Mouse (Mus musculus) monocyte, adult 2 months (primary cell): Measurements from ENCODE around the gene Bbof1.

Experiments
- DNase-seq, 2 experiments: peaks; one replicate each; pipeline ENCODE4 v3.0.0; 2022; ENCODE audit warnings: low spot score in 2 of 2, low read depth in 1 of 2

The Bbof1 gene

DNA sequence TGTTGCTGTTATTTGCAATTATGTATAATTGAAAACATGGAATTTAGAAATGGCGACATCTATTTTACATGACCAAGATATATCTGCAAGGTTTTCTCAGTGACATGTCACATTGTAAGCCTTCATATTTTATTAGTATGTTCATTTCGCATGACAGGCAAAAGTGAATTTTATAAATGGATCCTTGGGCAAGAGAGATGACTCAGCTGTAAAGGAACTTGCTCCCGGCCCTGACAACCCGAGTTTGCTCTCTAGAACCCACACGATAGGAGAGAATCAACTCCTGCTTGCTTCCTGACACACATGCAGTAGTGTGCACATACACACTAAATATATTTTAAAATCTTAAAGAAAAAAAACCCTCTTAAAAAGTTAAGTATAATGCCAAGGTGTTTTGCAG is 52.5 kb downstream of the Bbof1 start:
- DNase-seq, result no peak

DNA sequence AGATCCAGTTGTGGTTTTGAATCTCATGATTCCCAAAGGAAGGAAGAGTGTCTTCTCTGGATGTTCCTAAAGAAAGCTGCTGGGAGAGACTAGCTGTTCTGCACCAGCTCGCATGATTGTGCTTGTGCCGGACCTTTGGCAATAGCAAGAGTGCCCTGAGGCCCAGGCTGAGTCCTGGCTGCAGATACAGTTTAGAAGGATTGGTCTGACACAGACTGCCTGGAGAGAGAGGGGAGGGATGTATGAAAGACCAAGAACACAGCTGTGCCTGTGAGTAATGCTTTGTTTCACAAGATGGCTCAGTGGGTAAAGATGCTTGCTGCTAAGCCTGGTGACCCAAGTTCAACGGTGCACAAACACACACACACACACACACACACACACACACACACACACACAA is 54.0 kb downstream of the Bbof1 start:
- no peak for DNase-seq

DNA sequence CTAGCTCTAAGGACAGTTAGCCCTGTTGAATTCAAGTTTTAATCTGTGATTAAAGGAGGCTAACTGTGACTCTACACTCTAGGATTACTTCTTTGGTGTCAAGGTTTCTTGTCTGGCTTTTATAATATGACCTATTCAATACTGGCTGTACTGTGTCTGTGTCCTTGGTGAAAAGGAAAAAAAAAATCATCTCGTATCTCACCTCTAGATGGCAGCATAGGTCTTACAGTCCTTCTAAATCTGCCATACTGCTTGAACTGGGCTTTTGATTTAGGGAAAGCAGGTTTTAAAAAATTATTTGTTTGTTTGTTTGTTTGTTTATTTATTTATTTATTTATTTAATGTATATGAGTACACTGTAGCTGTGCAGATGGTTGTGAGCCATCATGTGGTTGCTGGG is 59.8 kb downstream of the Bbof1 start:
- DNase-seq, result no peak

DNA sequence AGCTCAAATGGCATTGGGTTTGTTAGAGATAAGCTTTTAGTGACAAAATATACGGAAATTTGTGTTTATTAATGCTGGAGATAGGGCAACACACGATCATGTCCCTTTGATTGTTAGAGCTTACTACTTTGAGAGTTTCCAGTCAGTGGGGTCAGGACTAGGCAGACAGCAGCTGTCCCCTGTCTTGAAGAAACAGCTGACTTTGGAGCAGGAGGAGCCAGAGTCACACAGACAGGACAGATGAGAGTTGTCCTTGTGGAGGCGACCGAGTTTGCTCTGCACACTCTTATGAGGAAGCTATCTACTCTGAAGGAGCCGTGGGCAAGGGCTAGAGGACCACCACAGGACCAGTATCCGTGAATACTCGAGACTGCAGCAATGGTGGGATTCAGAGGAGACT is 70.1 kb downstream of the Bbof1 start:
- DNase-seq, result no peak

DNA sequence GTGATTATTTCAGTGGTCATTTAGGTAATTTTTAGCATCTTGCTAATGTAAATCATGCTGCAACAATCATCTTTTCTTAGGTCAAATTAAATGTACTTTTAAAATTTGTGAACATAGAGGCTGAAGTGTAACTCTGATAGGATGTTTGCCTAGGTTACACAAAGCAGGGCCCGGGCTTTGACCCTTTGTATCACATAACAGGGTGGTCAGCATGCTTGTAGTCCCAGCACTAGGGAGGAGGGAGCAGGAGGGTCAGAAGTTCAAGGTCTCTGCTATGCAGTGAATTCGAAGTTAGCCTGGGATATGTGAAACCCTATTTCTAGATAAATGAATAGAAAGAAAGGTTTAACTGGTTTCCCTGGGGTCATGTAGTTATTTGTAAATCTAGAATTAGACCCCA is 72.4 kb downstream of the Bbof1 start:
- DNase-seq, result no peak

DNA sequence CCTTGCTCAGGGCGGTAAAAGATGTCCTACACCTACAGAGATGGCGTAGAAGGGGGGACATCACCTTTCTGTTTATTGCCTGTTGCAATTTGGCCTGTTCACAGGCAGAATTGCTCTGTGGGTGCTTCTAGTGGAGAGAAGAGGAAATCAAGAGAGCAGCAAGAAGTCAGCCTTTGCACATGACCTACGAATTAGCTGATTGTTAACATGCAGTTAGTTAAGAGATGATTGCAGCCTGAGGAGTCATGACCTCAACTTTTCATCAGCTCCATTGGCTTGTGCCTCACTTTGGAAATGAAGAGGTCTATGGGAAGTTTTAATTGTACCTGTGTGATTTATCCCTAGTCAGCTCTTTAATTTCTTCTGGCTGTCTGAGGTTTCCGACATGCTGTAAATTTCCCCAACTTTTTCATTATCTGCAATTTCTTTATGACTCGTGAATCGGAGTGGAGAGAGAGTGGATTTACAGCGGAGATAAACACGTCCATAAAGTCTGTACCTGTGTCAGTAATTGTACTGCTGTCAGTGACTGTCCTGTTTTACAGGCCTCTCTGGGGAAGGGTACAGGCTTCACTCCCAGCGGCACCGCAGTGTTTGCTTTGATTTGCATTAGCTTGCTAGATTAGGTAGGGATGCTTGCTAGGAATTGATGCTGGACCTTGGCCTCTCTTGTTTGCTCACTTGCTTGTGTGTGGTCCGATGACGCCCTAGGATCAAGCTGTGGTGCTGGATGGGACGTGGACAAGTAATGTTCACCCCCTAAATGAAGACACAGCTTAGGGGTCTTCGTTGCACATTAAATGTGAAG is 74.1 kb downstream of the Bbof1 start:
- no peak for DNase-seq

DNA sequence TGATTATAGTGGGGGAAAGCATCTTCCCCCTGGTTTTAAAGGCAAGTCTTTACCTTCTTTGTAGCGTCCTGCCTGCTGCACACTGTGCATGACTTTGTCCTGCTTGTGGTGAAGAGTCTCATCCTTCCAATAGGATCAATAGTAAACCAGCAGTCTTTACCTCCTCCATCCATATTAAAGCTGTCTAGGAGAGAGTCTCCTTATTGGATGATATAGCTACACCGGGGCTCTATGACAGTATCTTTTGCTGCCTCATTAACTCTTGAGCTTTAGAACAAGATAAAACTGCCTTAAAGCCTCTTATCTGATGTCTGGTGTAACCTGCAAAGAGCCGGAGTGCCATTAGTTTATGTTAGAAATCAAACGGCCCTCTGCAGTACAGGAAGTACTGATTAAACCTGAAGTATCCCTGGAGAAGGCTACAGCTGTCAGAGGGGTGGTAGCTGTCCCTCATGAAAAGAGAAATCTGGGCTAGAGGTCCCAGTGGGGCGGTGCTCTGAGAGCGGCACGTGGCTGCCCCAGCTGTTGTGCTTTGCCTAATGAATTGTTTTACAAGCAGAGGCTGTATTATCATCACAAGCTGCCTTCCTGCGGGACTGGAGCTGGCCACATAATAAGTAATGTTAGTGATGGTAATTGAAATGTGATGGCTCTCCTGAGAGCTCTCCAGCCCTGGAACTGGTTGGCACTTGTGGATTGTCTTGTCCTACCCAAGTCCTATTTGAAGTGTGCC is 78.6 kb downstream of the Bbof1 start:
- no peak for DNase-seq
